Mouse (Mus musculus): Measurements from ENCODE around the gene Gm11639. TPM values are rescaled to one million over a fixed set of nuclear protein-coding genes. Genes with fewer than 3 reads are reported as not detected.

Gene Gm11639
- total and polyA plus RNA-seq, 3 experiments = not detected

DNA sequence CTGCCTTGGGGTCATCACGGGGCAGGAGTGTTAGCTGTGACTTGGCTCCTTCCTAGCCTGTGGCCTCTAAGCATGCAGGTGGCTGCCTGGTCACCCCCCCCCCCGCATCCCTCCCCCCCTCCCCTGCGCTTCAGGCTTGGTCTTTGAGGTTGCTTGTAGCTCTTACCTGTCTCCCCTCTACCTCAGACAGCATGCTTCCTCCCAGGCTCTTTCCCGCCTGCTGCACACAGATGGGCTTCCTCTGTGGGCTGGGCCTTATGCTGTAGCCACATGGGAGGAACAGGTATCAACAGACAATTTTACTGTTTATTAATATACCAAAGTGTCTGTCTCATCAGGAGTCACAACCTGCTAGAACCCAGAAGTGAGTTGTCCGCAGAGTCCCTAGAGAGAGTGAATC lies 38.9 kb upstream of the Gm11639 start:
- no peak overlapping the region for H3K9ac ChIP-seq (ENCODE audit: control insufficient read depth, low read depth, low read length, poor library complexity, severe bottlenecking)
- DNase-seq (ENCODE audit: low read depth, low spot score) = no peak
- H3K27me3 ChIP-seq (ENCODE audit: control insufficient read depth in 1 of 2, insufficient read depth in 2 of 2, low read length in 2 of 2) = no peaks in the 10 kb centered on the region
- no peaks in the 10 kb centered on the region for H3K79me2 ChIP-seq (ENCODE audit: control insufficient read depth, insufficient read depth, low read length, poor library complexity)
- H3K9me3 ChIP-seq (replicated peaks; ENCODE audit: insufficient read depth, low read length) = no peaks in the 10 kb centered on the region
- H3K36me3 ChIP-seq (ENCODE audit: control insufficient read depth in 1 of 2, insufficient read depth in 2 of 2, low read length in 2 of 2) = no peaks in the 10 kb centered on the region
- TF ChIP-seq POLR2AphosphoS2 (IDR thresholded peaks at IDR 0.05; ENCODE audit: low read length) = no peak
- TF ChIP-seq MAX (IDR thresholded peaks at IDR 0.05; ENCODE audit: low read length) = no peak
- TF ChIP-seq MAFK (IDR thresholded peaks at IDR 0.05; ENCODE audit: borderline replicate concordance, low read depth, low read length) = no peak
- TF ChIP-seq E2F4 (IDR thresholded peaks at IDR 0.05; ENCODE audit: borderline replicate concordance, low read depth, low read length) = no peak
- no peak for TF ChIP-seq JUND (IDR thresholded peaks at IDR 0.05; ENCODE audit: low read depth, low read length)
- no peak for TF ChIP-seq USF1 (IDR thresholded peaks at IDR 0.05; ENCODE audit: low read depth, low read length)
- no peak for TF ChIP-seq KAT2A (conservative IDR thresholded peaks at IDR 0.05; ENCODE audit: low read depth, low read length)
- no peak for TF ChIP-seq MYB (IDR thresholded peaks at IDR 0.05; ENCODE audit: low read depth, low read length)
- TF ChIP-seq MAZ (IDR thresholded peaks at IDR 0.05; ENCODE audit: low read depth, low read length) = no peak
- TF ChIP-seq ZKSCAN1 (IDR thresholded peaks at IDR 0.05; ENCODE audit: low read depth, low read length) = no peak
- no peak overlapping the region for H3K4me3 ChIP-seq (ENCODE audit: control insufficient read depth in 1 of 2, insufficient read depth in 1 of 2, low read depth in 2 of 2, low read length in 2 of 2)
- no peaks in the 10 kb centered on the region for H3K4me1 ChIP-seq (ENCODE audit: control insufficient read depth in 1 of 2, insufficient read depth in 2 of 2, low read length in 2 of 2)
- H3K27ac ChIP-seq (ENCODE audit: control insufficient read depth, low read depth, low read length) = no peak overlapping the region

DNA sequence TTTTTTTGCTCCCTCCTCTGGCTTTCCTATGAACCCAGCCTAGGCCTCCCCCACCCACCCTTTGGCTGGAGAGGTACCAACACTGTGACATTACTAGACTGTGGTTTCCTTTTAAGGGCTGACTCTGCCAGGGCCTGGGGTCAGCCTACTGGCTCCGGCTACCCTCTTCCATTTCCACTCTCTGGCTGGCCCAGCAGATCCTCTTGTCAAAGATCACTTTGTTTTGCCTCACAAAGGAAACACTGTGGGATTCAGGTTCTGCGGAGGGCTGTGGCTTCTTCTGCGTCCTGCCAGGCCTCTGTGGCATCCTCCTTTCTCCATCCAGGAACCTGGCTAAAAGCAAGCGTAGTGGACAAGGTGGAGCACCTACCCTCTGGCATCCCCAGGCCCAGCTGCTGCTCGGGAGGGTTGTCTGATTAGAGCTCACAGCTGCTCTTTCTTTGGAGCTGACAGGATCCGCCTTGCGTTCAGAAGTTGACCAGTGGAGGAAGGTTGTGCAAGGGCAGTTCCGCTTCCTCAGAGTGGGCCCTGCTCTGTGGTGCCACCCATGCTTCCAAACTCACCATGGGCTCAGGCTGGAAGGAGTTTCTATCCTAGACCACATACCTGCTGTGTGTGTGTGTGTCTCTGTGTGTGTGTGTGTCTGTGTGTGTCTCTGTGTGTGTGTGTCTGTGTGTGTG lies 38.2 kb upstream of the Gm11639 start:
- Histone ChIP-seq H3K9ac (ENCODE audit: control insufficient read depth, low read depth, low read length, poor library complexity, severe bottlenecking) (no peak overlapping the region), H3K79me2 (ENCODE audit: control insufficient read depth, insufficient read depth, low read length, poor library complexity) (no peaks in the 10 kb centered on the region), H3K36me3 (ENCODE audit: control insufficient read depth in 1 of 2, insufficient read depth in 2 of 2, low read length in 2 of 2) (no peaks in the 10 kb centered on the region), H3K4me3 (ENCODE audit: control insufficient read depth in 1 of 2, insufficient read depth in 1 of 2, low read depth in 2 of 2, low read length in 2 of 2) (no peak overlapping the region), H3K27ac (ENCODE audit: control insufficient read depth, low read depth, low read length) (no peak overlapping the region), H3K27me3 (ENCODE audit: control insufficient read depth in 1 of 2, insufficient read depth in 2 of 2, low read length in 2 of 2) (no peaks in the 10 kb centered on the region), H3K4me1 (ENCODE audit: control insufficient read depth in 1 of 2, insufficient read depth in 2 of 2, low read length in 2 of 2) (no peaks in the 10 kb centered on the region), H3K9me3 (replicated peaks; ENCODE audit: insufficient read depth, low read length) (no peaks in the 10 kb centered on the region)
- no peak for DNase-seq (ENCODE audit: low read depth, low spot score)
- TF ChIP-seq EP300 (IDR thresholded peaks at IDR 0.05; ENCODE audit: low read depth in 1 of 2, low read length in 2 of 2) (no peak), ZC3H11A (IDR thresholded peaks at IDR 0.05; ENCODE audit: low read depth, low read length) (no peak), USF1 (IDR thresholded peaks at IDR 0.05; ENCODE audit: low read depth, low read length) (no peak), KAT2A (conservative IDR thresholded peaks at IDR 0.05; ENCODE audit: low read depth, low read length) (no peak), CHD1 (IDR thresholded peaks at IDR 0.05; ENCODE audit: low read depth, low read length) (no peak)

DNA sequence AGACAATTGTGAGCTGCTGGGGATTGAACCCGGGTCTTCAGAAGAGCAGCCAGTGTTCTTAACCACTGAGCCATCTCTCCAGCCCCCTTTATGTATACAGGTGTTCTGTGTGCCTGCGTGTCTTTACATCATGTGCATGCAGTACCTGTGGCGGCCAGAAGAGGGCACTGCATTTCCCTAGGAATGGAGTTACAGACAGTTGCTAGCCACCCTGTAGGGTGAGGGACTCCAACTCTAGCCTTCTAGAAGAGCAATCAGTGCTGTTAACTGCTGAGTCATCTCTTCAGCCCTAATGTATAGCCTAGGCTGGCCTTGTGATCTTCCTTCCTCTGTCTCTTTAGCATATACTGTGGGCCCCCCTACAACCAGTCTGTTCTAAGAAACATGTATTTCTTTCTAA lies 36.9 kb upstream of the Gm11639 start:
- Histone ChIP-seq H3K27ac (ENCODE audit: control insufficient read depth, low read depth, low read length) (no peak overlapping the region), H3K4me3 (ENCODE audit: control insufficient read depth in 1 of 2, insufficient read depth in 1 of 2, low read depth in 2 of 2, low read length in 2 of 2) (no peak overlapping the region), H3K9me3 (replicated peaks; ENCODE audit: insufficient read depth, low read length) (no peaks in the 10 kb centered on the region), H3K36me3 (ENCODE audit: control insufficient read depth in 1 of 2, insufficient read depth in 2 of 2, low read length in 2 of 2) (no peaks in the 10 kb centered on the region), H3K4me1 (ENCODE audit: control insufficient read depth in 1 of 2, insufficient read depth in 2 of 2, low read length in 2 of 2) (no peaks in the 10 kb centered on the region), H3K27me3 (ENCODE audit: control insufficient read depth in 1 of 2, insufficient read depth in 2 of 2, low read length in 2 of 2) (no peaks in the 10 kb centered on the region), H3K9ac (ENCODE audit: control insufficient read depth, low read depth, low read length, poor library complexity, severe bottlenecking) (no peak overlapping the region), H3K79me2 (ENCODE audit: control insufficient read depth, insufficient read depth, low read length, poor library complexity) (no peaks in the 10 kb centered on the region)
- DNase-seq (ENCODE audit: low read depth, low spot score) = peak; percentile 71
- TF ChIP-seq BHLHE40 (IDR thresholded peaks at IDR 0.05; ENCODE audit: borderline replicate concordance, low read depth, low read length) (no peak), POLR2AphosphoS5 (IDR thresholded peaks at IDR 0.05; ENCODE audit: borderline replicate concordance, low read depth, low read length) (no peak), JUND (IDR thresholded peaks at IDR 0.05; ENCODE audit: low read depth, low read length) (no peak), ETS1 (IDR thresholded peaks at IDR 0.05; ENCODE audit: low read depth, low read length) (no peak), E2F4 (IDR thresholded peaks at IDR 0.05; ENCODE audit: borderline replicate concordance, low read depth, low read length) (no peak), NELFE (IDR thresholded peaks at IDR 0.05; ENCODE audit: low read depth, low read length) (no peak), GATA1 (IDR thresholded peaks at IDR 0.05; ENCODE audit: low read depth, low read length) (no peak), SIN3A (IDR thresholded peaks at IDR 0.05; ENCODE audit: low read length) (no peak), MAX (IDR thresholded peaks at IDR 0.05; ENCODE audit: low read length) (no peak), MAFK (IDR thresholded peaks at IDR 0.05; ENCODE audit: borderline replicate concordance, low read depth, low read length) (no peak), ZC3H11A (IDR thresholded peaks at IDR 0.05; ENCODE audit: low read depth, low read length) (peak; percentile 41; the same call in 1 of the 2 replicates), CTCF (IDR thresholded peaks at IDR 0.05 in 2 of 3, conservative IDR thresholded peaks at IDR 0.05 in 1 of 3; ENCODE audit: control insufficient read depth in 1 of 3, insufficient read depth in 1 of 3, low read depth in 2 of 3, low read length in 3 of 3, poor library complexity in 1 of 3, severe bottlenecking in 1 of 3) (peak; percentile 70 to 94 (median 88)), EP300 (IDR thresholded peaks at IDR 0.05; ENCODE audit: low read depth in 1 of 2, low read length in 2 of 2) (no peak), SMC3 (IDR thresholded peaks at IDR 0.05; ENCODE audit: low read depth, low read length) (peak; percentile 64), POLR2AphosphoS2 (IDR thresholded peaks at IDR 0.05; ENCODE audit: low read length) (no peak), MEF2A (IDR thresholded peaks at IDR 0.05; ENCODE audit: extremely low read depth, insufficient replicate concordance, low read depth, low read length, poor library complexity, severe bottlenecking) (no peak), MAZ (IDR thresholded peaks at IDR 0.05; ENCODE audit: low read depth, low read length) (no peak), RAD21 (IDR thresholded peaks at IDR 0.05; ENCODE audit: low read depth, low read length) (peak; percentile 35), HCFC1 (IDR thresholded peaks at IDR 0.05; ENCODE audit: low read depth, low read length) (no peak)

Data from MEL (cell line).